8 mouse cellular contexts compared by ENCODE assay signal in the genomic region with DNA sequence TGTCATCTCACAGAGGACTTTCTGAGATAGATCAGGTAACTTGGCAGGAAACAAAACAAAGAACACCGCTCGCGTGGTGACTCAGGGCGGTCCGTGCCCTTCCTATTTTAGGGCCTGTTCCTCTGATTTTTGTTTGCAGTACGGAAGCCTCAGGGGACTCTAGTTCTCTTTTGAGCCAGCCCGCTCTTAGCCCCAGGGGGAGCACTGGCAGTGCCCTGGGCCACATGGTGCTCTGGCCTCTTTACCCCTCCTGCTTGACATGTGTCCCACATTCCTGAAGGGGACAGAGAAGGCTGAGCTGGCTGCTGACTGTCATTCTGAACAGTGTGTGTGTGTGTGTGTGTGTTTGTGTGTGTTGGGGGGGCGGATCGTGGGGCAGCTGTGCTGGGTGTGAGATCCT. TPM values are rescaled to one million over a fixed set of nuclear protein-coding genes. Genes with fewer than 3 reads are reported as not detected.
DNase-seq lines count a peak whose midpoint lies in the region; ATAC-seq and TF ChIP-seq lines count a peak whose summit lies in the region.
"Had no signal": no experiment of that assay in that cellular context is flagged by ENCODE, and none has a peak within 500 bp of the region (broad histone marks: within the 10 kb centered on the region; RNA-seq: fewer than 3 reads in every experiment).

No protein-coding gene starts in this region.

- no peak overlapping the region for H3K4me2 ChIP-seq in kidney, postnatal 0 days (ENCODE audit: low read length)
- no peak overlapping the region for H3K4me2 ChIP-seq in embryonic facial prominence, embryonic 13.5 days

- peaks cover 47% of the 10 kb centered on the region for H3K4me1 ChIP-seq in kidney, postnatal 0 days (replicated peaks; ENCODE audit: insufficient read depth, low read length)
- H3K4me1 ChIP-seq in E14TG2a.4 (replicated peaks; ENCODE audit: low read depth, low read length): peaks cover 91% of the 10 kb centered on the region
- H3K4me1 ChIP-seq in embryonic facial prominence, embryonic 13.5 days: peaks cover 74% of the 10 kb centered on the region
- peaks cover 92% of the 10 kb centered on the region for H3K4me1 ChIP-seq in megakaryocyte, embryonic 14.5 days

- no peak for DNase-seq in kidney, postnatal 0 days (ENCODE audit: low spot score)
- no peak for DNase-seq in kidney, adult 11 months
- no peak for DNase-seq in c-Kit-positive CD71-positive TER-119-positive erythroid progenitor cells, embryonic 14.5 days (ENCODE audit: low spot score)
- DNase-seq in neural tube, embryonic 10.5 days (ENCODE audit: extremely low spot score, low spot score): no peak
- DNase-seq: adrenal gland, postnatal 25 days had no signal

- WGBS in kidney, postnatal 0 days: 37% methylated on average over 9 of the region's 9 CpGs
- 26% methylated on average over 9 of the region's 9 CpGs for WGBS in embryonic facial prominence, embryonic 13.5 days

- H3K9me3 ChIP-seq in kidney, postnatal 0 days (replicated peaks; ENCODE audit: low read length): no peaks in the 10 kb centered on the region
- no peaks in the 10 kb centered on the region for H3K9me3 ChIP-seq in E14TG2a.4 (ENCODE audit: low read length)
- no peaks in the 10 kb centered on the region for H3K9me3 ChIP-seq in embryonic facial prominence, embryonic 13.5 days
- H3K9me3 ChIP-seq in megakaryocyte, embryonic 14.5 days: no peaks in the 10 kb centered on the region

- TF ChIP-seq CTCF in kidney, postnatal 0 days (IDR thresholded peaks at IDR 0.05; ENCODE audit: low read depth): no peak
- TF ChIP-seq CTCF in E14TG2a.4 (conservative IDR thresholded peaks at IDR 0.05; ENCODE audit: low read length): no peak

- no peak overlapping the region for H3K4me3 ChIP-seq in kidney, postnatal 0 days (replicated peaks; ENCODE audit: low read depth, low read length)
- H3K4me3 ChIP-seq in E14TG2a.4 (replicated peaks; ENCODE audit: low read length): 0 out of 2 replicates have a peak overlapping the region, but pooled peaks have one; percentile 1
- no peak overlapping the region for H3K4me3 ChIP-seq in embryonic facial prominence, embryonic 13.5 days
- H3K4me3 ChIP-seq in megakaryocyte, embryonic 14.5 days (replicated peaks): peak overlapping the region; percentile 10

- ATAC-seq in kidney, postnatal 0 days (replicated peaks; ENCODE audit: low FRiP score, low read depth): no peak
- no peak for ATAC-seq in embryonic facial prominence, embryonic 13.5 days (ENCODE audit: insufficient number of reproducible peaks, insufficient read depth, low FRiP score, low TSS enrichment, low read depth)

- H3K27ac ChIP-seq in kidney, postnatal 0 days: peak overlapping the region; percentile 34
- peak overlapping the region; percentile 44; the same call in 1 of the 2 replicates for H3K27ac ChIP-seq in embryonic facial prominence, embryonic 13.5 days

- H3K36me3 ChIP-seq in kidney, postnatal 0 days (ENCODE audit: insufficient read depth, low read length): no peaks in the 10 kb centered on the region
- H3K36me3 ChIP-seq in E14TG2a.4 (ENCODE audit: insufficient read depth, low read length): 0 out of 2 replicates have a peak, but pooled peaks cover 4% of the 10 kb centered on the region
- H3K36me3 ChIP-seq in embryonic facial prominence, embryonic 13.5 days: no peaks in the 10 kb centered on the region
- peaks cover 75% of the 10 kb centered on the region for H3K36me3 ChIP-seq in megakaryocyte, embryonic 14.5 days (replicated peaks; ENCODE audit: low read length)

- no peaks in the 10 kb centered on the region for H3K27me3 ChIP-seq in kidney, postnatal 0 days (ENCODE audit: insufficient read depth, low read length)
- H3K27me3 ChIP-seq in E14TG2a.4 (ENCODE audit: insufficient read depth, low read length): no peaks in the 10 kb centered on the region
- H3K27me3 ChIP-seq in embryonic facial prominence, embryonic 13.5 days: no peaks in the 10 kb centered on the region
- no peaks in the 10 kb centered on the region for H3K27me3 ChIP-seq in megakaryocyte, embryonic 14.5 days (replicated peaks)

- no peak overlapping the region for H3K9ac ChIP-seq in kidney, postnatal 0 days (ENCODE audit: low read depth, low read length)
- H3K9ac ChIP-seq in embryonic facial prominence, embryonic 13.5 days: no peak overlapping the region

RNA-seq across cellular contexts. Expression of gene Cmip, which starts 46.8 kb away (rescaled TPM):
- 31.3 and 36.8 TPM in 2 replicates for polyA plus RNA-seq in kidney, postnatal 0 days (2015; fragmentation: Nextera tagmentation; extraction: Ambion mirVana)
- polyA plus RNA-seq in embryonic facial prominence, embryonic 13.5 days (2015; fragmentation: Nextera tagmentation; extraction: Ambion mirVana): 17.7 and 20.1 TPM in 2 replicates
- polyA plus RNA-seq in megakaryocyte, embryonic 14.5 days (2012; ENCODE audit: insufficient read depth, low replicate concordance): 92.3 and 120 TPM in 2 replicates

Comparison
In these comparisons a context has a peak if more than half of its experiments do, and no peak if none do; other contexts are left out.
1. H3K4me3 ChIP-seq: peak in E14TG2a.4 (single experiment) and megakaryocyte, embryonic 14.5 days (single experiment); none in kidney, postnatal 0 days (single experiment) and embryonic facial prominence, embryonic 13.5 days (single experiment).